Mouse (Mus musculus): ENCODE measurements at regions not wholly inside any gene's neighbourhood (a gene's known extent, or its start where the extent isn't known, plus 50 kb on each side); places are given as distances from the start of the nearest gene placed in this dataset.

DNA sequence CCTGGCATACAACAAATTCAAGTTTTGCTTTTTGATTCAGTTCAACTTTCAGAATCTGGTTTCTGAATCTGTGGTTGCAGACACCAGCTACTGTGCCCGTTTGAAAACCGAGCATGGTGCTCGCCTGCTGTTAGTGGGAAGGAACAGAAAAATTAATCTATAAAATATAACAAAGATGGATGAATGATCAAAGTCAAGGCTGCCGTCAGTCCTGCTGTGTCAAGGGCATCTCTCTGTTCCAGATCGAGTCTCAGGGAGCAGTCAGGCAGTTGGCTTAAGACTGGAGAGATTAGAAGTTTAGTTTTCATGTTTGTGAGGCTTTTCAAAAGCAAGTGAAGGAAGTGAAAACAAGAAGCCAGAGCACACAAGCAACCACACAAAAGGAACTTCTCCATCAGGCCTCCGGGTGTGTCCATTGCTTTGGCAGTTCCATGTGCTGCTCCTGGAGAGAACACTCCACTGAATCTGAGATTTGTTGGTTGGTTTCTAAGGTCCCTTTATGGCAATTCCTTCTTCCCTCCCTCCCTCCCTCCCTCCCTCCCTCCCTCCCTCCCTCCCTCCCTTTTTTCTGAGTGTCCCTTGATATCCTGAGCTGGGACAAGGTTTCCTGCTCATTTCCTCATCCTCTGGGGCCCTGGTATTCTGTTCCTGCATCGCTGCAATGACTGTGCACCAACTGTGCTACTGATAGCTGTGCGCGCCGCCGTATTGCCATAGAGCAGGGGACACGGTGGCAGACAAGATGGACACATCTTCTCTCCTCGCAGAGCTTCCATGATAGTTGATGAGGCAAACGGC is 145.4 kb upstream of the Serp2 start:
- 71% methylated on average over 14 of the region's 14 CpGs for WGBS
- no peak overlapping the region for H3K9ac ChIP-seq (ENCODE audit: low read depth, low read length)
- no peaks in the 10 kb centered on the region; the same call in 1 of the 2 replicates for H3K4me1 ChIP-seq (ENCODE audit: control insufficient read depth, insufficient read depth, low read length)
- no peak overlapping the region for H3K4me2 ChIP-seq (ENCODE audit: low read length)
- no peaks in the 10 kb centered on the region for H3K9me3 ChIP-seq (replicated peaks; ENCODE audit: control insufficient read depth, low read length, poor library complexity, severe bottlenecking)
- H3K27ac ChIP-seq (ENCODE audit: low read length), result no peak overlapping the region
- no peak overlapping the region for H3K4me3 ChIP-seq (ENCODE audit: low read depth, low read length)
- no peak for ATAC-seq
- H3K36me3 ChIP-seq (ENCODE audit: control insufficient read depth, insufficient read depth, low read length), result no peaks in the 10 kb centered on the region
- H3K27me3 ChIP-seq (ENCODE audit: control insufficient read depth, insufficient read depth, low read depth, low read length), result no peaks in the 10 kb centered on the region

DNA sequence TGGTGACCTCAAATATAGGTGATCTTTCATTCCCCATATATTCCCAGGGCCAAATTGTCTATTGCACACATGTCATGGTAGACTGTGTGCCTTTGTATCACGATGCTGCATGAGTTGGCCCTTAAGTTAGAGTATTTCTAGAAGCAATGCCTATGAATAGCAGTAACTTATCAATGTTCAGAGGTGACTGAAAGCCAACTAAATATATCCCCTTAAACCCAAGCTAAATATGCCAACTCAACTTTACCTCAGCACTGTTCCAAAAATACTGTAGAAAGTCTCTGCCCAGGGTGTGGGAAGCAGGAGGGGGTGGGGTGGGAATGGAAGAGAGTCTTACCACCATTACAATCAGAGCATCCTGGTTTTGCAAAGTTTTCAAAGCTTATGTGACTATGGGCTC is 144.6 kb upstream of the Serp2 start:
- Histone ChIP-seq H3K27ac (ENCODE audit: low read length) (no peak overlapping the region), H3K4me2 (ENCODE audit: low read length) (no peak overlapping the region), H3K9ac (ENCODE audit: low read depth, low read length) (no peak overlapping the region), H3K36me3 (ENCODE audit: control insufficient read depth, insufficient read depth, low read length) (no peaks in the 10 kb centered on the region), H3K27me3 (ENCODE audit: control insufficient read depth, insufficient read depth, low read depth, low read length) (no peaks in the 10 kb centered on the region), H3K9me3 (replicated peaks; ENCODE audit: control insufficient read depth, low read length, poor library complexity, severe bottlenecking) (no peaks in the 10 kb centered on the region), H3K4me3 (ENCODE audit: low read depth, low read length) (no peak overlapping the region), H3K4me1 (ENCODE audit: control insufficient read depth, insufficient read depth, low read length) (peaks cover 2% of the 10 kb centered on the region; the same call in 1 of the 2 replicates)
- no peak for ATAC-seq
- 95% methylated on average over 1 of the region's 1 CpGs for WGBS

DNA sequence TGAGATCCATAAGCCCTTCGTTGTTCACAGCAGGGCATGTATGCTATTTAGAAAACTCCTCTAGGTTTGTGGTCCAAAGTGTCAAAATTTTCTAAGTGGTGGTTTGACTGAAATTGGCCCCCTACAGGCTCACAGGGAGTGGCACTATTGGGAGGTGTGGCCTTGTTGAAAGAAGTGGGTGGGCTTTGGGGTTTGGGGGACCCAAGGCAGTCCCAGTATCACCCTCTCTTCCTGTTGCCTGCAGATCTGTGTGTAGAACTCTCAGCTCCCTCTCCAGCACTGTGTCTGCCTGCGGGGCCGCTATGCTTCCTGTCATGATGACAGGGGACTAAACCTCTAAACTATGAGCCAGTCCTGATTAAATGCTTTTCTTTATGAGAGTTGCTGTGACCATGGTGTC is 144.1 kb upstream of the Serp2 start:
- Histone ChIP-seq H3K27ac (ENCODE audit: low read length) (no peak overlapping the region), H3K27me3 (ENCODE audit: control insufficient read depth, insufficient read depth, low read depth, low read length) (no peaks in the 10 kb centered on the region), H3K36me3 (ENCODE audit: control insufficient read depth, insufficient read depth, low read length) (no peaks in the 10 kb centered on the region), H3K4me2 (ENCODE audit: low read length) (no peak overlapping the region), H3K9ac (ENCODE audit: low read depth, low read length) (no peak overlapping the region), H3K4me1 (ENCODE audit: control insufficient read depth, insufficient read depth, low read length) (peaks cover 2% of the 10 kb centered on the region; the same call in 1 of the 2 replicates), H3K4me3 (ENCODE audit: low read depth, low read length) (no peak overlapping the region), H3K9me3 (replicated peaks; ENCODE audit: control insufficient read depth, low read length, poor library complexity, severe bottlenecking) (no peaks in the 10 kb centered on the region)
- ATAC-seq, result no peak
- 82% methylated on average over 3 of the region's 3 CpGs for WGBS

DNA sequence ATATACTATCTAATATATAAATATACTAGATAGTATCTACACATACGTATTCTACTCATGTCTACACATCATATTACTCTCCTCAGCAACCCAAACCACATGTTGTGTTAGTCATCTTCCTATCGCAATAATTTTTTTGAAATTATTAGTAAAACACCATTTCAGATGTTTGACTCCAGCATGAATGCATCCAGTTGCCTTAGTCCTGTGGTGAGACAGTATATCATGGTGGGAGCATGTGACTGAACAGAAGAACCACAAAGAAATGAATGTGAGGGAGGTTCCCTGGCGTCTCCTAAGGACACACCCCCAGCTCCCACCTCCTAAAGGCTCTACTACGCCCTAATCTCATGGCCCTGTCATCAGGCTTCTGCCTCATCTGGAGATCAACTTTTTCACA is 143.5 kb upstream of the Serp2 start:
- no peak overlapping the region for H3K4me2 ChIP-seq (ENCODE audit: low read length)
- ATAC-seq, result no peak
- H3K4me3 ChIP-seq (ENCODE audit: low read depth, low read length), result no peak overlapping the region
- no peak overlapping the region for H3K9ac ChIP-seq (ENCODE audit: low read depth, low read length)
- no peak overlapping the region for H3K27ac ChIP-seq (ENCODE audit: low read length)
- no peaks in the 10 kb centered on the region for H3K9me3 ChIP-seq (replicated peaks; ENCODE audit: control insufficient read depth, low read length, poor library complexity, severe bottlenecking)
- peaks cover 2% of the 10 kb centered on the region; the same call in 1 of the 2 replicates for H3K4me1 ChIP-seq (ENCODE audit: control insufficient read depth, insufficient read depth, low read length)
- no peaks in the 10 kb centered on the region for H3K27me3 ChIP-seq (ENCODE audit: control insufficient read depth, insufficient read depth, low read depth, low read length)
- H3K36me3 ChIP-seq (ENCODE audit: control insufficient read depth, insufficient read depth, low read length), result no peaks in the 10 kb centered on the region
- WGBS, result 88% methylated on average over 4 of the region's 4 CpGs

- H3K27me3 ChIP-seq (ENCODE audit: control insufficient read depth, insufficient read depth, low read depth, low read length), result no peaks in the 10 kb centered on the region
- H3K4me1 ChIP-seq (ENCODE audit: control insufficient read depth, insufficient read depth, low read length), result peaks cover 2% of the 10 kb centered on the region; the same call in 1 of the 2 replicates
- no peak overlapping the region for H3K4me2 ChIP-seq (ENCODE audit: low read length)
- WGBS, result 43% methylated on average over 4 of the region's 4 CpGs
- peak overlapping the region; percentile 24; the same call in 1 of the 2 replicates for H3K27ac ChIP-seq (ENCODE audit: low read length)
- no peak overlapping the region for H3K4me3 ChIP-seq (ENCODE audit: low read depth, low read length)
- no peaks in the 10 kb centered on the region for H3K36me3 ChIP-seq (ENCODE audit: control insufficient read depth, insufficient read depth, low read length)
- no peak overlapping the region for H3K9ac ChIP-seq (ENCODE audit: low read depth, low read length)
- ATAC-seq, result no peak
- H3K9me3 ChIP-seq (replicated peaks; ENCODE audit: control insufficient read depth, low read length, poor library complexity, severe bottlenecking), result no peaks in the 10 kb centered on the region
These were observed 142.2 kb upstream of the Serp2 start for GRCm38 (mm10) chr14:76698718-76699402.

DNA sequence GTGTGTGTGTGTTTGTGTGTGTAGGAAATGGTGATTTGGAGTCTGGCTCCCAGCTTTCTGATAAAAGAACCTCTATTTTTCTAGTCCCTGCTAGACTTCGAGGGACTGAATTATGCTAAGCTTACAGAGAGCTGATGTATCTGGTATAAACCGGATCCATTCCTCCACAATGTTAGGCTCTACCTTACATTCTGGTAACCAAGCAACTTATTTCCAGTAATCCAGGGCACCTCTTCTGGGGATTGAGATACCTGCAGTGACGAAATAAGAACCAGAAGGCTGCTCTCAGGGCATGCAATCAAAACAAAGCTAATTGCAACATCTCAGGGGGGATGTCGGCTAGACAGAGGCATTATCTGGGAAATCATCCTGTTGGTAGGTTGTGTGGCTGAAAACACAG is 140.0 kb upstream of the Serp2 start:
- Histone ChIP-seq H3K4me2 (ENCODE audit: low read length) (no peak overlapping the region), H3K4me3 (ENCODE audit: low read depth, low read length) (no peak overlapping the region), H3K27me3 (ENCODE audit: control insufficient read depth, insufficient read depth, low read depth, low read length) (no peaks in the 10 kb centered on the region), H3K9ac (ENCODE audit: low read depth, low read length) (no peak overlapping the region), H3K4me1 (ENCODE audit: control insufficient read depth, insufficient read depth, low read length) (0 out of 2 replicates have a peak, but pooled peaks cover 2% of the 10 kb centered on the region), H3K27ac (ENCODE audit: low read length) (peak overlapping the region; percentile 48), H3K9me3 (replicated peaks; ENCODE audit: control insufficient read depth, low read length, poor library complexity, severe bottlenecking) (no peaks in the 10 kb centered on the region), H3K36me3 (ENCODE audit: control insufficient read depth, insufficient read depth, low read length) (no peaks in the 10 kb centered on the region)
- peak; percentile 81 for ATAC-seq
- WGBS, result 46% methylated on average over 4 of the region's 4 CpGs

- Histone ChIP-seq H3K9me3 (replicated peaks; ENCODE audit: control insufficient read depth, low read length, poor library complexity, severe bottlenecking) (no peaks in the 10 kb centered on the region), H3K27ac (ENCODE audit: low read length) (no peak overlapping the region)
- ATAC-seq, result no peak
These were observed 139.1 kb upstream of the Serp2 start for GRCm38 (mm10) chr14:76695691-76696355.

GRCm38 (mm10) chr14:76694894-76695293 is 138.2 kb upstream of the Serp2 start:
- Histone ChIP-seq H3K36me3 (ENCODE audit: control insufficient read depth, insufficient read depth, low read length) (no peaks in the 10 kb centered on the region), H3K4me2 (ENCODE audit: low read length) (no peak overlapping the region), H3K27ac (ENCODE audit: low read length) (no peak overlapping the region), H3K9ac (ENCODE audit: low read depth, low read length) (no peak overlapping the region), H3K4me1 (ENCODE audit: control insufficient read depth, insufficient read depth, low read length) (0 out of 2 replicates have a peak, but pooled peaks cover 2% of the 10 kb centered on the region), H3K4me3 (ENCODE audit: low read depth, low read length) (no peak overlapping the region), H3K9me3 (replicated peaks; ENCODE audit: control insufficient read depth, low read length, poor library complexity, severe bottlenecking) (no peaks in the 10 kb centered on the region), H3K27me3 (ENCODE audit: control insufficient read depth, insufficient read depth, low read depth, low read length) (no peaks in the 10 kb centered on the region)
- 90% methylated on average over 8 of the region's 8 CpGs for WGBS
- ATAC-seq, result no peak

More at GRCm38 (mm10) chr14:76695691-76696355, 139.1 kb upstream of the Serp2 start:
- Histone ChIP-seq H3K27me3 (ENCODE audit: control insufficient read depth, insufficient read depth, low read depth, low read length) (no peaks in the 10 kb centered on the region), H3K4me2 (ENCODE audit: low read length) (no peak overlapping the region), H3K4me1 (ENCODE audit: control insufficient read depth, insufficient read depth, low read length) (0 out of 2 replicates have a peak, but pooled peaks cover 2% of the 10 kb centered on the region), H3K36me3 (ENCODE audit: control insufficient read depth, insufficient read depth, low read length) (no peaks in the 10 kb centered on the region), H3K9ac (ENCODE audit: low read depth, low read length) (no peak overlapping the region), H3K4me3 (ENCODE audit: low read depth, low read length) (no peak overlapping the region)
- 69% methylated on average over 14 of the region's 18 CpGs for WGBS
